Mouse (Mus musculus): ENCODE data around the gene St6galnac4.

Gene St6galnac4

GRCm38 (mm10) chr2:32586871-32587351, at the start of gene St6galnac4:
Gene St6galnac4 (plus strand): TSS chr2:32587095.
- peak; percentile 92 for DNase-seq (ENCODE audit: low read depth, low spot score)

- DNase-seq (ENCODE audit: low read depth, low spot score), result no peak
Measured at GRCm38 (mm10) chr2:32537360-32537905, 49.5 kb upstream of the St6galnac4 start.

- no peak for DNase-seq (ENCODE audit: low read depth, low spot score)
Measured at GRCm38 (mm10) chr2:32537941-32538340, 49.0 kb upstream of the St6galnac4 start.

- DNase-seq (ENCODE audit: low read depth, low spot score), result no peak
Measured at GRCm38 (mm10) chr2:32538461-32538860, 48.4 kb upstream of the St6galnac4 start.

GRCm38 (mm10) chr2:32539452-32539981, 47.4 kb upstream of the St6galnac4 start:
- DNase-seq (ENCODE audit: low read depth, low spot score), result no peak

GRCm38 (mm10) chr2:32541333-32541908, 45.5 kb upstream of the St6galnac4 start:
- DNase-seq (ENCODE audit: low read depth, low spot score), result no peak

GRCm38 (mm10) chr2:32541986-32542573, 44.8 kb upstream of the St6galnac4 start:
- no peak for DNase-seq (ENCODE audit: low read depth, low spot score)

GRCm38 (mm10) chr2:32543031-32543449, 43.9 kb upstream of the St6galnac4 start:
- no peak for DNase-seq (ENCODE audit: low read depth, low spot score)

GRCm38 (mm10) chr2:32546951-32547350, 39.9 kb upstream of the St6galnac4 start:
- DNase-seq (ENCODE audit: low read depth, low spot score), result no peak

- DNase-seq (ENCODE audit: low read depth, low spot score), result no peak
Measured at GRCm38 (mm10) chr2:32547380-32547779, 39.5 kb upstream of the St6galnac4 start.

- peak; percentile 48 for DNase-seq (ENCODE audit: low read depth, low spot score)
Measured at GRCm38 (mm10) chr2:32547964-32548739, 38.7 kb upstream of the St6galnac4 start.

- no peak for DNase-seq (ENCODE audit: low read depth, low spot score)
Measured at GRCm38 (mm10) chr2:32549171-32549570, 37.7 kb upstream of the St6galnac4 start.

- peak; percentile 90 for DNase-seq (ENCODE audit: low read depth, low spot score)
Measured at GRCm38 (mm10) chr2:32549764-32550163, 37.1 kb upstream of the St6galnac4 start.

- DNase-seq (ENCODE audit: low read depth, low spot score), result no peak
Measured at GRCm38 (mm10) chr2:32551236-32551635, 35.7 kb upstream of the St6galnac4 start.

GRCm38 (mm10) chr2:32553592-32554148, 33.2 kb upstream of the St6galnac4 start:
- DNase-seq (ENCODE audit: low read depth, low spot score), result no peak

- DNase-seq (ENCODE audit: low read depth, low spot score), result no peak
Measured at GRCm38 (mm10) chr2:32555484-32555883, 31.4 kb upstream of the St6galnac4 start.

GRCm38 (mm10) chr2:32556019-32556418, 30.9 kb upstream of the St6galnac4 start:
- no peak for DNase-seq (ENCODE audit: low read depth, low spot score)

GRCm38 (mm10) chr2:32559570-32559969, 27.3 kb upstream of the St6galnac4 start:
- no peak for DNase-seq (ENCODE audit: low read depth, low spot score)

GRCm38 (mm10) chr2:32566536-32567063, 20.3 kb upstream of the St6galnac4 start:
- DNase-seq (ENCODE audit: low read depth, low spot score), result peak; percentile 73

GRCm38 (mm10) chr2:32568149-32568548, 18.7 kb upstream of the St6galnac4 start:
- DNase-seq (ENCODE audit: low read depth, low spot score), result peak; percentile 59

GRCm38 (mm10) chr2:32568941-32569340, 18.0 kb upstream of the St6galnac4 start:
- DNase-seq (ENCODE audit: low read depth, low spot score), result no peak
